Mouse (Mus musculus) liver, embryonic 14.5 days (tissue): ENCODE results near the gene Gm26620.

Source experiments
- CTCF ChIP-seq: IDR thresholded peaks from 2 replicates; pipeline ENCODE4 v1.5.1; 2016; ENCODE audit warnings: antibody characterized with exemption, low read depth, control low read depth
- EP300 ChIP-seq: IDR thresholded peaks from 2 replicates; pipeline ENCODE4 v1.6.1; 2016; ENCODE audit warnings: antibody characterized with exemption, low read depth

- no peak for TF ChIP-seq CTCF
- no peak for TF ChIP-seq EP300
Measured at GRCm38 (mm10) chr1:170853604-170854003, 31.3 kb upstream of the Gm26620 start.
